Mouse (Mus musculus): ENCODE measurements around the gene Wdr4.

DNA sequence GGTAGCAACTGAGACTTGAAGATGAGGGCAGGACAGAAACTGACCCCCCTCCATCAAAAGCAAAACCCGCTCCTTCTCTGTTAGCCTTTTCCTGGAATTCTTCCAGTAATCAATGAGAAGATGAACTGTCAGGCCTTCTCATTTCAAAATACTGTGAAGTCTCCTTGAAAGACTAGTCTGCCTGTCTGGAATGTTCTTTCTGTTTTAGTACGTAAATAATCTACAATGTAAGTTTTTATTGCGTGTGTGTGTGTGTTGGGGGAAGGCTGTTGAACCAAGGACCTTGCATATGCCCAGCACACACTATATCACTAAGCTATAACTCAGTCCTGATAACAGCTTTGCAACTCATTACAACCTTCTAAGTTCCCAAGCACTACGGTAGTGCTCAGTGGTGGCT, 5.3 kb upstream of the Wdr4 start:
- TF ChIP-seq POLR2A (IDR thresholded peaks at IDR 0.05; ENCODE audit: low read depth, low read length) (no peak), CTCF (IDR thresholded peaks at IDR 0.05; ENCODE audit: borderline replicate concordance, insufficient read depth, low read length) (no peak)

Measured in embryonic fibroblast, embryonic 13.5 days (primary cell).